Mouse (Mus musculus): ENCODE measurements at regions not wholly inside any gene's neighbourhood (a gene's known extent, or its start where the extent isn't known, plus 50 kb on each side); places are given as distances from the start of the nearest gene placed in this dataset.
"Not testable (repeated sequence)": the region's sequence is repeated elsewhere in the genome, so short reads cannot be mapped to it uniquely, and the experiment has no call there.

- intact Hi-C loops (cut with DNase I) = no loop called here
These were observed 171.9 kb downstream of the Epm2a start for GRCm38 (mm10) chr10:11515144-11515543.

GRCm38 (mm10) chr10:11517122-11517521, 173.9 kb downstream of the Epm2a start:
- no peak for DNase-seq (ENCODE audit: low spot score in 2 of 2)
- intact Hi-C loops (cut with DNase I) = no loop called here

More at GRCm38 (mm10) chr10:11515144-11515543, 171.9 kb downstream of the Epm2a start:
- DNase-seq (ENCODE audit: low spot score in 2 of 2) = no peak

DNA sequence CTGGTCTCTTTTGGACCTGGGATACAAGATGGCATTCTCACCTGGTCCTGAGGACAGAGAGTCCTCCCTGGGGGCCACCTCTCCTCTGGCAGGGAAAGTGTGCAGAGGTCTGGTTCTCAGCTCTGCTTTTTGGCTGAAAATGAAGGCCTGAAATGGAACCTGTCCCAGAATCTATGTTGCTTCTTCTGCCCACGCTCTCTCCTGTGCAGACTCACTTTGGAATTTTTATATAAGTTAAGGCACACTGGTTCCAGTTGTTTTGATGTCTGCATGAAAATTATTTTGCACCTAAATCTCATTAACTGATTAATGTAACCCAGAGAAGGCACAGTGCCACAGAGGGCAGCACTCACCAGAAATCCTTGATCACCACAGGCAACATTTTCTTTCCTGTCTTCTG, 188.1 kb downstream of the Epm2a start:
- peak in 1 of 2 experiments; percentile 5 for DNase-seq (ENCODE audit: low spot score in 2 of 2)
- intact Hi-C loops (cut with DNase I) = no loop called here

DNA sequence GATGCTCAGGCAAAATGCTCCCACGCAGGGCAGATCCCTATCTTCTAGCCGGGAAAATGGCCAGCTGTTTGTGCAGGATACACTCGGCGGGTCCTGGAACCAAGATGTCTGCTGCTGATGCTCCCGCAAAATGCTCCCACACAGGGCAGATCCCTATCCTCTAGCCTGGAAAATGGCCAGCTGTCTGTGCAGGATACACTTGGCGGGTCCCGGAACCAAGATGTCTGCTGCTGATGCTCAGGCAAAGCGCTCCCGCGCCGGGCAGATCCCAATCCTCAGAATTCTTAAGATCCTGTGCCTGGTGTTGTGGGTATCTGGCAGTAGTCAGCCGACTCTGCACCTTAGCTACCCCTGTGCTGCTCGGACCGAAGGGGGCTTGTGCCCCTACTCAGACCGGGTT, 212.2 kb downstream of the Epm2a start:
- not testable (repeated sequence) for DNase-seq (ENCODE audit: low spot score in 2 of 2)

DNA sequence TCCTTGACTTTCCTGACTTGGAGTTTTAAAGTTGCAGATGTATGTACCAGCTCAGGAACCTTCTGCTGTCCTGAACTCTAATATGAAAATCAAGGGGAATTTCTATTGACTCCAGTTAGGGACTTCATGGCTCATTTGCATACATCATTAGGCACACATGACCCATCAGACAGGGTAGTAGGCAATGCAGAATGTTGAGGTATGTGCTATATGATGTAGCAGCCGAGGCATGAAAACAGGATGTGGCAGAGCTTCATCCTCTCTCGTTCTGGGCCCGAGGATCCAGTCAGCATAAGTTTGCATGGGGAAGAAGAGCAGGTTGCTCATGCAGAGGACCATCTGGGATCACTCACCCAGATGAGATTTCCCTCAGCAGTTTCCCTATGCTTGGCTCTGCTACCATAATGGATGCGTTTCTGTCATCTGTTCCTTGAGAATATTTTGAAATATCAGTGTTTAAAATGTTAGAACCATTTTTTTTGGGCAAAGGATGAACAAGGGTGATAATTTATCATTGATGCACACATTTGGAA, 227.4 kb downstream of the Epm2a start:
- DNase-seq (ENCODE audit: low spot score in 2 of 2) = no peak
- intact Hi-C loops (cut with DNase I) = no loop called here

More for the DNA sequence above, 212.2 kb downstream of the Epm2a start:
- intact Hi-C loops (cut with DNase I) = not testable (repeated sequence)

DNA sequence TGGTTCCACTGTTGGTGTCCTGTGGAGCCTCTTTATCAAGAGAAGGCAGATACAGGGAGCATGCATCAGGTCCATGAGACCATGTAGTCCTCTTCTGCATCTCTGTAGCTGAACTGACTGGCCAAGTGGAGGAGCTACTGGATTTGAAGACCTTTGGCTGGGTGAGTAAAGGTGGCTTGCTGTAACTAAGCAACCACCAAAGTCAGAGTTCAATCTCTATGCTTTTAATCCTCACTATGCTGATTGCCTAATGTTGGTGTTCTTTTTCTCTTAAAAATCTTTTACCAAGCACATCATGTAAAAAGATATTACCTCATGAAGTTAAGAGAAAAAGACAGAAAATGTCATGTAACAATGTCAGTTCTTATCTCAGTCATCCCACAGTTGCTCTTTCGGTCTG, 265.2 kb downstream of the Epm2a start:
- intact Hi-C loops (cut with DNase I) = no loop called here
- DNase-seq (ENCODE audit: low spot score in 2 of 2) = no peak

GRCm38 (mm10) chr10:11609092-11609491, 265.9 kb downstream of the Epm2a start:
- intact Hi-C loops (cut with DNase I); DNase-seq (ENCODE audit: low spot score in 2 of 2): not testable (repeated sequence)

- intact Hi-C loops (cut with DNase I) = no loop called here
- DNase-seq (ENCODE audit: low spot score in 2 of 2) = no peak
These were observed 304.9 kb downstream of the Epm2a start for GRCm38 (mm10) chr10:11648151-11648550.

DNA sequence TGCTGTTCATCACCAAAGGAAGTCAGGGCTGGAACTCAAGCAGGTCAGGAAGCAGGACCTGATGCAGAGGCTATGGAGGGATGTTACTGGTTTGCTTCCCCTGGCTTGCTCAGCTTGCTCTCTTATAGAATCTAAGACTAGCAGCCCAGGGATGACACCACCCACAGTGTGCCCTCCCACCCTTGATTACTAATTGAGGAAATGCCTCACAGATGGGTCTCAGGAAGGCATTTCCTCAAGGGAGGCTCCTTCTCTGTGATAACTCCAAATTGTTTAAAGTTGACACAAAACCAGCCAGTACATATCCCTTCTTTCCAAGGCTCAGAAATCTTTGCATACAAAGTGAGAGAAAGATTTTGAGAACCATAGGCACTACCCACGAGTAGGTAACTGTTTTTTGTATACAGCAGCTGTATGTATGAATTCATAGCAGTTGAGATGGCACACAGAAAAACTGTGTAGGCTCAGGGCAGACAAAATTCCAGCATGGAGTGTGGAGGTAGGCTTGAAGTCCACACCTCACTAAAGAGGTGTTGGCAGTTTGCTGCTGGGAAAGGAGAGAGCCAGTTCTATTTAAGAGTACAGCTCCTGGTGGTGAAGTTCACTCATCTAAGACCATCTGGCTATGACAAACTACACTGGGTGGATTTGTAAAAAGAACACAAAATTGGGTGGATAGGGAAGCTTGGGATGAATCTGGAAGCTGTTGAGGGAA, 317.0 kb downstream of the Epm2a start:
- intact Hi-C loops (cut with DNase I) = loop anchor here (5.0 kb wide), 1 partner anchor 182 kb away; no protein-coding TSS in a partner anchor
- DNase-seq (ENCODE audit: low spot score in 2 of 2) = peak; percentile 46 to 49

GRCm38 (mm10) chr10:11661660-11662250, 318.6 kb downstream of the Epm2a start:
- peak; percentile 15 to 33 for DNase-seq (ENCODE audit: low spot score in 2 of 2)
- intact Hi-C loops (cut with DNase I) = loop anchor here (5.0 kb wide), 1 partner anchor 181 kb away; no protein-coding TSS in a partner anchor

GRCm38 (mm10) chr10:11709742-11710141, 366.5 kb downstream of the Epm2a start:
- DNase-seq (ENCODE audit: low spot score in 2 of 2) = no peak
- intact Hi-C loops (cut with DNase I) = no loop called here

DNA sequence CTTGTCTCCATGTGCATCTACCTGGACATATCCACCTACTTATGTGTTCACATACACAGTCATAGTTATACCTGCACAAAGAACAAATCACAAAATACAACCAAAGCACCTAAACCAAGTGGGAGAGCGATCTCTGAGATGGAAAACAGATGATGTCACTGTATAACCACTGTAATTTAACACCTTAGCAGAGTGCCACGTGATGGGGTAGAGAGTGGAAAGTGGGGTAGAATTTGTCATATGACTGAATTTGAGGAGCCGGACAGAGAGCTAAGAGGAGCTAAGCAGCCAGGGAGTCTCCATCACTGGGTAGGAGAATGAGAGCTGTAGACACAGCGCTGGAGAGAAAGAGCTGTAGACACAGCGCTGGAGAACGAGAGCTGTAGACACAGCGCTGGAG, 381.6 kb downstream of the Epm2a start:
- intact Hi-C loops (cut with DNase I) = no loop called here

GRCm38 (mm10) chr10:11729536-11729935, 386.3 kb downstream of the Epm2a start:
- intact Hi-C loops (cut with DNase I) = no loop called here
- no peak for DNase-seq (ENCODE audit: low spot score in 2 of 2)

More for the DNA sequence above, 381.6 kb downstream of the Epm2a start:
- DNase-seq (ENCODE audit: low spot score in 2 of 2) = no peak

DNA sequence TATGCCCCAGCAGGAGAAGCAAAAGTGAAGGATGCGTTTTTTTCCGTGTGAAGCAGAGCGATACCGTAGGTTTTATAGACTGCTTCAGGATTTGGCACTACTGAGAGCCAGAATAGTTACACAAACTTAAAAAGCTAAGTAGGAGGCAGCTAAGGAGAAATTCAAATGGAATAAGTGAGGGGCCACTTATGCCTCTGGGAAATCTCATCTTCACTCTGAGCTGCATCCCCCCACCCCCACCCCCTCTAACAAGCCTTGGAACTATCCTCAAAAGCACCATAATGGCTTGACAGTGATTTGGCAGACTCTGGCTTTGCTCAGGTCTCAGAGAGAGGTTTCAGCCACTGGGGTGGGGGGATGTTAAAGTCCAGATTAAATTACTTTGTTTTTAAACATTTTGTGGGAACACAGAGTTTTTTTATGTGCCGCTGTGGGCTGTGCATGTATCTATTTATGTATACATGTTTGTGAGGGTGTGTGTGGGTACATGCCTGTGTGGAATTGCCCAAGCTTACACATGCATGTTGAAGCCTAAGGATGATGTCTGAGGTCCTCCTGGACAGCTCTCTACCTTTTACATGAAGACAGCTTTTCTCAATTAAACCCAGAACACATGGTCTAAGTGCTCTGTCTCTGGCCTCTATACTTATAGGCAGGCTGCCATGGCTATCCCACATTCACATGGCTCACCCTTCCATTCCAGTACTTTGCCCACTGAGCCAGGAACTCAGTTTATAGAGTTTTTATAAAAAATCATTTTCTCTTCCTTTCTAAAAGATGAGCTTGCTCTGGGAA, 396.6 kb downstream of the Epm2a start:
- no peak for DNase-seq (ENCODE audit: low spot score in 2 of 2)
- intact Hi-C loops (cut with DNase I) = no loop called here

DNA sequence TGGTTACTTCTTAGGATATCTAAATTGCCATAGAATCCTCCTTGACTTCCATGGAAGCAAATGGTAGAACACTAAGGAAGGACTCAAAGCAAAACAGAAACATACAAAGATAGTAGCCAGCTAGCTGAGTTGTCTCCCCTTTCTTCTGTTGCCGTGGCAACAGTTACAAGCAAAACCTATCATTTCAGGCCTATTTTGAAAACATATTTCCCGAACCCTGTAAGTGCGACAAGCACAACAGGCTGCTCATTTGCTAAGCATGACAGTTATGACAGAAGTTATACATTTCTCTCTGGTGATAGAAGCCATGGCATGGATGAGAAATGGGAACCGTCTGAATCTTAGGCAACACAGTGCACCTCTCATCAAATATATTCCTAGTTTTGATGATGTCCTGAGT, 402.4 kb downstream of the Epm2a start:
- no peak for DNase-seq (ENCODE audit: low spot score in 2 of 2)
- intact Hi-C loops (cut with DNase I) = no loop called here

- no peak for DNase-seq (ENCODE audit: low spot score in 2 of 2)
- intact Hi-C loops (cut with DNase I) = no loop called here
These were observed 403.8 kb downstream of the Epm2a start for GRCm38 (mm10) chr10:11746959-11747358.

GRCm38 (mm10) chr10:11755105-11755730, 412.0 kb downstream of the Epm2a start:
- intact Hi-C loops (cut with DNase I) = no loop called here
- DNase-seq (ENCODE audit: low spot score in 2 of 2) = no peak

DNA sequence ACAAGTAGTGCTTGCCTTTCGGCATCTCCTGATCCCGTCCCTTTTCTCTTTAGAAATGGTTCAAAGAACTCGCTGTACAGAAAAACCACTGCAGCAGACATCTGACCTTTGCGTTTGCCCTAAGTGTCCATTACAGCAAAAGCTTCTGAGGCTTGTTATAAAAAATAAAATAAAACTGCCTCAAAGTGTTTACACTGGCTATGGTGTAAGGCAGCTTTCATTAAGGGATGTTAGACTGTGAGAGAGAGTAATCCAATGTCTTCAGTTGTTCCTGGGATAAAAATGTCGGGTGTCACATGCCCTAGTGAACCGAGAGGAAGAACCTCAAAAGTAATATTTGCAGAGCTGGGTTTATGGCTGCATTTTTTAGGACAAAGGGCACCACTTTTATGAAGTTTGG, 434.7 kb downstream of the Epm2a start:
- intact Hi-C loops (cut with DNase I) = no loop called here
- DNase-seq (ENCODE audit: low spot score in 2 of 2) = no peak

DNA sequence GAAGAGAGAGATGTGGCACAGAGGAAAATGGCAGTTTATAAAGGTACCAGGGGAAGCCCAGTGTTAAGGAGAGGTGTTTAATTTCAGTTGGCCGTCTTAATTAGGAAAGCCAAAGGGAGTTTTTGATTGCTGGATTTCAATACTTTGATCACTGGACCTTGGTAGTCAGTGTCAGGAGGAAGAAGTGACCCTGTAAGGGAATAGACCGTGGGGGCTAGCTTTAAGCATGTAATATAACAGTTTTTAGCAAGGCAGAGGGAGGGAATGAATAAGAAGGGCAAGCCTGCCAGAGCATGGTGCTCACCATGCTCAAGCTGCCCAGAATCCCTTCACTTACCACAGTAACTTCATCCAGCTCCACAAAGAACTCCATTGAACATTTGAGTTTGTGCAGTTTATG, 437.1 kb downstream of the Epm2a start:
- intact Hi-C loops (cut with DNase I) = no loop called here
- DNase-seq (ENCODE audit: low spot score in 2 of 2) = no peak

GRCm38 (mm10) chr10:11787240-11787639, 444.0 kb downstream of the Epm2a start:
- peak; percentile 18 to 35 for DNase-seq (ENCODE audit: low spot score in 2 of 2)
- intact Hi-C loops (cut with DNase I) = no loop called here
